Mouse (Mus musculus): ENCODE measurements at regions not wholly inside any gene's neighbourhood (a gene's known extent, or its start where the extent isn't known, plus 50 kb on each side); places are given as distances from the start of the nearest gene placed in this dataset.

DNA sequence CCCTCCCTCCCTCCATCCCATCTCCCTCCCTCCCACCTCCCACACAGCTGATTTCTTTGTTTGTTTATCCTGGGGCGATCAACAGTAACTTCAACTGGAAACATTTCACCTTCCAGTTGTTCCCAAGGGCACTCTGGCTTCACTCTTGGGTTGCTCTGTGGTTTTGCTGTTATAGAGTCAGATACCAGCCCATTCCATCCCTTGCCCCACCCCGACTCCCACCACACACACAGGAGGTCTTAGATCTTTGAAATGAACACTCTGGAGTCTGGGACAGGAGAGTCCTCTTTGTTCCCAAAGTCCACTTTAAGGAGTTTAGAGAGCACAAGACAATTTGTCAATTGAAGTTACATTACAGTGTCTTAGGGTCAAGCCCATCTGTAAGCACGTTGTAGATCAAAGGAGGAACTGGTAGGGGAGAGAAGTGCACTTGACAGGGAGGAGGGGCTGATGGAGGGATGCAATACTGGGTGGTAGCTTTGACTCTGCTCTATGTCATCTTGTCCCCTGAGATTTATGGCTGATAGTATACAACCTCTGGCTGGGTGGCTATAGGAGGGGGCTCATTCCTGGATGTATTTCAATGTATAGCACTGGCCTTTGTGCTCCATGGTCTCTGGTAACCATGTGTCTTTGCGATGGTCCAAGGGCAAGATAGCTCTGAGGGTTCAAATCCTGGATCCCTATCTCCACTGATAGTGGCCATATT, 313.9 kb downstream of the Glrx3 start:
- no peak for DNase-seq

- DNase-seq, result no peak
Measured at GRCm38 (mm10) chr7:137765961-137766360, 328.5 kb downstream of the Glrx3 start.

DNA sequence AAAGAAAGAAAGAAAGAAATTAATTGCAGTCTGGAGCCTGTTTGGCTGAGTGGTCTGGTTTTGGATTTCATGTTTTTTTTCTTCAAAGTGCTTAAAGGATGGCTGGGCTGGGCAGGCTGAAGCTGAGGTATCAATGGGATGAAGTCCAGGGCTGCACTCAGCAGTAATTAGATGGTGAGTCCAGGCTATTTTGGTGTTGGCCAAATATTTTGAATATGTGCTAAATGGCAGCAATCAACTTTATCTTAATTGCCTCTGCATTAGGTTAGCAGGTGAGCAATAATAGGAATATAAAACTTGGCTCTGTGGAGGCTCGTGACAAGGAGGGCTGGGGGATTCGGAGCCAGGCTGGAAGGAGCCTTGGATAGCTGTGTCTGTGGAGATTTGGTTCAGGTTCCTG, 329.3 kb downstream of the Glrx3 start:
- no peak for DNase-seq

- DNase-seq, result no peak
Measured at GRCm38 (mm10) chr7:137773051-137773964, 335.9 kb downstream of the Glrx3 start.

DNA sequence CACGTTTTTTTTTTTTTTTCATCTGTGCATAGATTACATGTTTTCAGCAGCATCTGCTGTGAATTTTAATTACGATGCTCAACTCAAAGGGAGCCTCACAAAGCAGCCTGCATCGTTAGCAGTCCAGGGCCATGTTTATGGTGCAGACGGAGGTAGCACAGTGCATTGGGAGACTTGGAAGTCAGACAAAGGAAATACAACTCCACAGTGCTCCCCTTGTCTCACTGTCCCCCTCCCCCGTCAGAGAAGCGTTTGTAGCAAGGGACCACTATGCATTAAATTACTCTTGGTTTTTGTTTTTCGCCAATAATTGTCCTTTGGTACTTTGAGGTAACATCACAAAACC, 336.5 kb downstream of the Glrx3 start:
- DNase-seq, result no peak

GRCm38 (mm10) chr7:137783954-137784353, 346.5 kb downstream of the Glrx3 start:
- DNase-seq, result no peak

DNA sequence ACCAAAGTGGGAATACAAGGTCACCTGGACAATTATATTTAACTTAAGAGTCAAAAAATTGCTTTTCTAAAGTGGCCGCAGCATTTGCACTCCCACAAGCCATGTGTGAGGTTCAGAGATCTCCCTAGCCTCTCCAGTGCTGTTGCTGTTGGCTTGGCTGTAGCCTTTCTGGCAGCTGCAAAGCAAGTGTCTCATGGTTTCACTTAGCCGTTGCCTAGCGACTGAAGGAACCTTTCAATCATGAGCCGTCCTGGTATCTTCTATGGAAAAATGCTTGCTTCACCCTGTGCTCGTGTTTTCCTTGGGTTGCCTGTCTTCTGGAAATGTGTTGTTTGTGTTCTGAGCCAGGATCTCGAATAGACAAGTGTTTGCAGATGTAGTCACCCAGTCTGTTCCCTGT, 367.9 kb downstream of the Glrx3 start:
- no peak for DNase-seq

GRCm38 (mm10) chr7:137812839-137813238, 375.4 kb downstream of the Glrx3 start:
- DNase-seq, result no peak

DNA sequence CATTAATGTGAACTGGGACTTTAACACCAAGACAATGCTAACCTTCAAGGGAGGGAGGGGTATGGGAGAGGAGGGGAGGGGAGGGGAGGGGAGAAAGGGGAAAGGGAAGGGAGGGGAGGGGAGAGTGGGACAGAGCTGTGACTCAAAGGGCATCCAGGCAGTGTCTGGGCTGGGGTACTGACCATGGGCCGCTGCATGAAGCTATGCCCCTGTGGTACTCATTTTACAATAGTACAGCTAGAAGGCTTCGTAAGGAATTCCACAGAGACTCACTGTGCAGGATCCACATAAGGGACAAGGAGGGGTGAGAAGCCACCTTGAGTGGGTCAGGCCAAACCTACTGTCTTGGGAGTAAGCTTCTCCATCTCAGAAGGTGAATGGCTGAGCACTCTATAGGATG, 403.1 kb downstream of the Glrx3 start:
- DNase-seq, result no peak

DNA sequence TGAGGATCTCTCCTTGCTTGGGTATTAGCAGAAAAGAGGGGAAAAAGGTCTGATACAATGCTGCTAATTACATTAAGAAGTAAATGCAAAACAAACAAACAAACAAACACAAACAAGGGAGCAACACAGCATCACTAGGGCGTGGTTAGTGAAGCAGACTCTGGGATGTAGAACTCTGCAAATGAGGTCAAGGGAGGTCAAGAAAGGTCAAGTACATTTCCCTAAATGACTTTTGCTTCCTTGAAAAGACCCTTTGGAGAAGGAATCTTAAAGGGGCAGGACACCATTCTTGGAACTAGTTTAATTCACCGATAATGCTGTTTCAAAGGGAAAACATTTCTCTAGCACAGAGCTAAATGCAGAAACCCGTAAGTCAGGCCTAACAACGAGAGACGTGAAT, 403.6 kb downstream of the Glrx3 start:
- no peak for DNase-seq

- no peak for DNase-seq
Measured at GRCm38 (mm10) chr7:137841456-137842100, 404.2 kb downstream of the Glrx3 start.

DNA sequence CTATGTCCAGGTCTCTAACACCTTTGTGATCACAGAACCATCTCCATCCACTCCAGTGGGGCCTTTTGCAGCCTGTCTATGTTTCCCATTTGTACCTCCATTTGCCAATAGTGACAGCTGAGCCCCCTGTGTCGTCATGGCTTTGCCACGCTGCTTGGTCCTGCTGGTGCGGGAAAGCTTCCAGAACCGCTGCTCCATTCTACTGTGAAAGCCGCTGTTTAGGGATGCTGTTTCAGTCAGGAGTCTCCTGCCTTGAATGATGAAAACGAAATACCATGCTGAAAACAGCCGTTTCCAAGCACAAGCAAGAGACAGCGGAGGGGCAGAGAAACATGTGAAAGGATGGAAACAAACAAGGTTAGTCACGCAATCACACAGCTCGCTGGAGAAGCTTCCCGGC, 410.4 kb downstream of the Glrx3 start:
- no peak for DNase-seq

- DNase-seq, result no peak
Measured at GRCm38 (mm10) chr7:137851061-137851460, 413.6 kb downstream of the Glrx3 start.

GRCm38 (mm10) chr7:137859681-137860080, 422.3 kb downstream of the Glrx3 start:
- DNase-seq, result no peak

DNA sequence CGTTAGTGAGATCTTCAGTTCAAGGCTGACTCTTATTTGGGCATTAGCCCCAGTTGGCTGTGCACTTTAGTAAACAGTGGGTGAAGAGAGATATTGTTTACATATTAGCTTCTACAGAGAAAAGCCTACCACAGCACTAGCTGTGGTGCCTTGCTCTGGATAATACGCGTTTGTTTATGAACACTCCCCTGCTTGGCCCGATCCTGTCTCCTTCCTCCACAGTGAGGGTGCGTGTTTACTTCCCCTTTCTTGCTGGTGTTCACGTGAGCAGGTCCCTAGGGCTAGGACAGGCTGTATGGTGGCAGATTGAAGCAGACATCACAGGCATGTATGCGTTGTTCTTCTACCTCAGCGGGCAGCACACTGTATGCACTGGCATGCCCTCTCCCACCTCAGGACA, 423.1 kb downstream of the Glrx3 start:
- DNase-seq, result no peak

GRCm38 (mm10) chr7:137864912-137865311, 427.5 kb downstream of the Glrx3 start:
- DNase-seq, result no peak

- no peak for DNase-seq
Measured at GRCm38 (mm10) chr7:137865457-137865856, 428.0 kb downstream of the Glrx3 start.

- no peak for DNase-seq
Measured at GRCm38 (mm10) chr7:137866880-137867279, 429.5 kb downstream of the Glrx3 start.

DNA sequence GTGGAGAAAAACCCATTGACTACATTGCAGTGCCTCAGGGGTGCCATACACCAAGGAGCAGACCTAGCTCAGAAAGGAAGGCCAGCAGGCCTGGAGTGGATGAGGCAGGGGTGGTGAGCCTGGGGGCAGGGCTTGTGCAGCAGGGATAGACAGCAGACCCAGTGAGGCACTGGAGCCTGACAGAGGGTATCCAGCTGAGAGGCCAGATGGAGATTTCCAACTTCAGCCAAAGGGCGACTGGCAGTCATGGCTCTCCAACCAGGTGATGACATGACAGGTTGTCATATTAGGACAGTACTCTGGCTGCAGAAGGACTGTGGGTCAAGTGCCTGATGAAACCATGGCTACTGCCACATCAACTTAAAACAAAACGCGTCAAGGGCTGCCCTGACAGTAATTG, 431.1 kb downstream of the Glrx3 start:
- DNase-seq, result no peak

DNA sequence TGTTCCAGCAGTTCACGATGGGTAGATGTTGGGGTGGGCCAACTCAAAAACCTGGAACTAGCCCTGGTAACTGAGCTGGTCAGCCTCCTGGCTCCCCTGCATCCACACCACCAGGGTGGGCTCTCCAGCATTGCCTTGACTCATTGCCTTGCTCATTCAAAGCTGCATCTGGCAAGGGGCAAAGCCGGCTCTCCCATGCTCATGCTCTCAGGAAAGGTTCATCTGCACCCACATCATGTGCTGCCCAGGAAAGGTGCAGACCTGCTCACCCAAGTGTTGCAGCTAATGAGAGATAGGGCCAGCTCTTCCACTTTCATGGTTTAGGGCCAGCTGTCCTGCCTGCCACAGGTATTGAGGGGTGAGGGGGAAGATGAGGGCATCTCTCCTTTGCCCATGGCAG, 437.9 kb downstream of the Glrx3 start:
- DNase-seq, result no peak

DNA sequence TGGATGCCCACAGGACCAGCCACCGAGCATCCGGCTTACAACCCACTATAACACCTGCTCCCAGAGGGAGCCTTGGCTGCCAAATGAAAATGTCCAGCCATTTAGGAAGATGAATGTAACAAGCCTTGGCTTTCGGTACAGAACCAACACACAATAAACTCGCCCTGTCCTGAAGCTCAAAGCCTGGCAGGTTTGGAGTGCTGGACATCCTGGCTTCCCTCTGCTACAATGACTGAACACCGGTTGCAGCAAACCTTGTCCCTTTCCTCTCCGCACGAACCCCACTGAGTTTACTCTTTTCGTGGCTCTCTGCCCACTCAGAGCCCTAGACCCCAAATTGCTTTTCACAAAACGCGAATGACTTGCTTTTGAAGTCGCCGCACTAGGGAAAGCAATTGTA, 441.9 kb downstream of the Glrx3 start:
- no peak for DNase-seq

DNA sequence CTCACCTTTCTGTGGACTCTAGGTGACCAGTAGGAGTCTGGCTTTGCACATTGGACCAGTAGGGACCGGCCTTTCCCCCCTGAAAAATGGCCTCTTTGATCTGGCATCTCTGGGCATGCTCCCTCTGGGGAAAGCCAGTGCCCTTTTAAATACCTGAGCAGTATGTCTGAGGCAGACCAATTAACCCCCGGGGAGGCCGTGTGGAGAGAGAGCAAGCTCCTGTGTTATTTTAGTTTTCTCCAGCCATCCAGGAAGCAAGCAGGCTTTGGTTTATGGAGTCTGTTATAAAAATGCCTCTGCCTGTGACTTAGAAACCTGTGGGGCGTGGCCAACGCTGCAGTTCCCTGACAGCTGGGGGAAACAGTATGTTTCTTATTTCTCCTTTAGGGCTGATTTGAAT, 445.5 kb downstream of the Glrx3 start:
- no peak for DNase-seq

DNA sequence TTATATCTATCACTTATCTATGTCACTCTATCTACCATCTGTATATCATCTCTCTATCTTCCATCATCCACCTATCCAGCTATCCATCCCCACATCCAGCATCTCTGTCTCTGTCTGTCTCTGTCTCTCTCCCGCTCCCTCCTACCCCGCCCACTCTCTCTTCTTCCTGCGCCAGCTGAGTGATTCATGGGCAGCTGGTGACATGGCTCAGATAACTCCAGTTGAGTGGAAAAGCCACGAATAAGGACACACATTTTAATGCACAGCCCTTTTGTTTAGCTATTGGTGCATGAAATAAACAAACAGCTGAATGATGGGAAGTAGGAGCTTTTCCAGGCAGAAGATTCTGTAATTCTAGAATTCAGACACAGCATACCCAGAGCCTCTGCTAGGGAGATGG, 446.3 kb downstream of the Glrx3 start:
- no peak for DNase-seq

DNA sequence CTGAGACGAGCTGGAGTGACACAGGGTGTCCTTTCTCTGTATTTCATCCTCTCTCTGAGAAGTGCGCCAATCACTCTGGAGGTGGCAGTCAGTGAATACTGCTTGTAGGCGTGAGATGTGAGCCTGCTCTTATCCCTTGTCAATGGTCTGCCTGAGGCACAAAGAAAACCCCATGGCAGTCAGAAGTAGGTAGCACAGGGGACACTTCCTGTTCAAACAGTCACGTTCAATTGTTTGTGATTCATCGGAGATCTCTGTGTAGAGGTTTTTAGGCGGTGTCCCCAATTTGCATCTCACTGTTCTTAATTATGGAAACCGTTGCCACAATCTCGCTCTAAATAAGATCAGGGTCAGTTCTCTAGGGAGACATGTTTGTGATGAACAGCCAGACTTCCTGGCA, 447.7 kb downstream of the Glrx3 start:
- no peak for DNase-seq

Measured in thymus, postnatal 36 days (tissue).